ENCODE assay signal across 11 mouse cellular contexts in genomic region chr9:18721931-18722711, GRCm38 (mm10). TPM values are rescaled to one million over a fixed set of nuclear protein-coding genes. Genes with fewer than 3 reads are reported as not detected.
A peak's percentile ranks its signal among the peaks of the same experiment; 100 is the strongest.
DNase-seq lines count a peak whose midpoint lies in the region; ATAC-seq lines count a peak whose summit lies in the region.
"Had no signal": no experiment of that assay in that cellular context is flagged by ENCODE, and none has a peak within 500 bp of the region (broad histone marks: within the 10 kb centered on the region; RNA-seq: fewer than 3 reads in every experiment).

No protein-coding gene starts in this region.

- DNase-seq in kidney, adult 9 months = no peak
- peak; percentile 15 for DNase-seq in forebrain, embryonic 10.5 days (ENCODE audit: extremely low spot score, low spot score)
- no peak for DNase-seq in thymus, postnatal 4 days
- no peak for DNase-seq in spleen, postnatal 36 days (ENCODE audit: low spot score in 2 of 2)

- peak; percentile 87 for ATAC-seq in kidney, embryonic 16.5 days (ENCODE audit: low FRiP score, low TSS enrichment)
- peak; percentile 82 for ATAC-seq in intestine, embryonic 16.5 days
- peak; percentile 92 for ATAC-seq in neural tube, embryonic 14.5 days (ENCODE audit: low read depth)
- ATAC-seq in megakaryocyte, adult 5-6 weeks (ENCODE audit: poor library complexity, severe bottlenecking) = no peak

- H3K4me2 ChIP-seq in kidney, embryonic 16.5 days (replicated peaks; ENCODE audit: low read depth, low read length) = no peak overlapping the region
- H3K4me2 ChIP-seq in intestine, embryonic 16.5 days (ENCODE audit: low read depth, low read length) = no peak overlapping the region
- H3K4me2 ChIP-seq in neural tube, embryonic 14.5 days (ENCODE audit: low read depth, low read length) = no peak overlapping the region
- H3K4me2 ChIP-seq: heart, embryonic 12.5 days had no signal

- H3K36me3 ChIP-seq in kidney, embryonic 16.5 days (ENCODE audit: insufficient read depth, low read length) = no peaks in the 10 kb centered on the region
- H3K36me3 ChIP-seq in forebrain, embryonic 10.5 days (replicated peaks) = no peaks in the 10 kb centered on the region
- H3K36me3 ChIP-seq in intestine, embryonic 16.5 days (ENCODE audit: control insufficient read depth, insufficient read depth, low read length) = no peaks in the 10 kb centered on the region
- H3K36me3 ChIP-seq in neural tube, embryonic 14.5 days (ENCODE audit: control insufficient read depth, insufficient read depth, low read length) = no peaks in the 10 kb centered on the region
- H3K36me3 ChIP-seq: heart, embryonic 12.5 days had no signal

- 0 out of 2 replicates have a peak, but pooled peaks cover 3% of the 10 kb centered on the region for H3K4me1 ChIP-seq in kidney, embryonic 16.5 days (ENCODE audit: insufficient read depth, low read length)
- peaks cover 15% of the 10 kb centered on the region for H3K4me1 ChIP-seq in forebrain, embryonic 10.5 days
- no peaks in the 10 kb centered on the region; the same call in 1 of the 2 replicates for H3K4me1 ChIP-seq in intestine, embryonic 16.5 days (ENCODE audit: control insufficient read depth, insufficient read depth, low read length)
- H3K4me1 ChIP-seq in neural tube, embryonic 14.5 days (ENCODE audit: control insufficient read depth, insufficient read depth, low read length) = peaks cover 4% of the 10 kb centered on the region; the same call in 1 of the 2 replicates
- H3K4me1 ChIP-seq: megakaryocyte, embryonic 14.5 days had no signal

- 20% methylated on average over 6 of the region's 6 CpGs for WGBS in kidney, embryonic 16.5 days
- 23% methylated on average over 6 of the region's 6 CpGs for WGBS in forebrain, embryonic 10.5 days
- WGBS in intestine, embryonic 16.5 days = 17% methylated on average over 6 of the region's 6 CpGs
- WGBS in neural tube, embryonic 14.5 days = 11% methylated on average over 6 of the region's 6 CpGs

- H3K27me3 ChIP-seq in kidney, embryonic 16.5 days (ENCODE audit: insufficient read depth, low read length) = no peaks in the 10 kb centered on the region
- H3K27me3 ChIP-seq in forebrain, embryonic 10.5 days (ENCODE audit: poor library complexity, severe bottlenecking) = no peaks in the 10 kb centered on the region
- no peaks in the 10 kb centered on the region for H3K27me3 ChIP-seq in intestine, embryonic 16.5 days (replicated peaks; ENCODE audit: control insufficient read depth, insufficient read depth, low read length)
- H3K27me3 ChIP-seq in neural tube, embryonic 14.5 days (ENCODE audit: control insufficient read depth, insufficient read depth, low read length) = no peaks in the 10 kb centered on the region
- H3K27me3 ChIP-seq: heart, embryonic 12.5 days; megakaryocyte, embryonic 14.5 days had no signal

- no peaks in the 10 kb centered on the region for H3K9me3 ChIP-seq in kidney, embryonic 16.5 days (ENCODE audit: low read length)
- H3K9me3 ChIP-seq in forebrain, embryonic 10.5 days = no peaks in the 10 kb centered on the region
- no peaks in the 10 kb centered on the region for H3K9me3 ChIP-seq in intestine, embryonic 16.5 days (ENCODE audit: control insufficient read depth, low read length)
- H3K9me3 ChIP-seq in neural tube, embryonic 14.5 days (ENCODE audit: control insufficient read depth, low read length) = no peaks in the 10 kb centered on the region
- H3K9me3 ChIP-seq: heart, embryonic 12.5 days; megakaryocyte, embryonic 14.5 days had no signal

- no peak overlapping the region for H3K9ac ChIP-seq in kidney, embryonic 16.5 days (replicated peaks; ENCODE audit: low read length)
- no peak overlapping the region for H3K9ac ChIP-seq in intestine, embryonic 16.5 days (ENCODE audit: low read depth, low read length)
- H3K9ac ChIP-seq in neural tube, embryonic 14.5 days (replicated peaks; ENCODE audit: low read depth, low read length) = no peak overlapping the region
- H3K9ac ChIP-seq: heart, embryonic 12.5 days had no signal

- H3K27ac ChIP-seq in kidney, embryonic 16.5 days (ENCODE audit: low read length) = peak overlapping the region; percentile 37
- H3K27ac ChIP-seq in forebrain, embryonic 10.5 days = 0 out of 2 replicates have a peak overlapping the region, but pooled peaks have one; percentile 40
- 0 out of 2 replicates have a peak overlapping the region, but pooled peaks have one; percentile 10 for H3K27ac ChIP-seq in intestine, embryonic 16.5 days (ENCODE audit: low read length)
- no peak overlapping the region for H3K27ac ChIP-seq in neural tube, embryonic 14.5 days (ENCODE audit: low read depth, low read length)

- H3K4me3 ChIP-seq in kidney, embryonic 16.5 days (ENCODE audit: low read length) = no peak overlapping the region
- H3K4me3 ChIP-seq in forebrain, embryonic 10.5 days = no peak overlapping the region
- no peak overlapping the region for H3K4me3 ChIP-seq in intestine, embryonic 16.5 days (ENCODE audit: low read length)
- no peak overlapping the region for H3K4me3 ChIP-seq in neural tube, embryonic 14.5 days (ENCODE audit: low read depth, low read length)
- H3K4me3 ChIP-seq: heart, embryonic 12.5 days; megakaryocyte, embryonic 14.5 days had no signal

RNA-seq across cellular contexts. Expression of gene Olfr24, which starts 41.7 kb away (rescaled TPM):
- polyA plus RNA-seq in kidney, embryonic 16.5 days (2015; fragmentation: Nextera tagmentation; extraction: Ambion mirVana) = not detected in 2 replicates
- not detected in 2 replicates for polyA plus RNA-seq in forebrain, embryonic 10.5 days (2016; fragmentation: Nextera tagmentation; extraction: Ambion mirVana)
- polyA plus RNA-seq in intestine, embryonic 16.5 days (2015; fragmentation: Nextera tagmentation; extraction: Ambion mirVana) = not detected in 2 replicates
- polyA plus RNA-seq in neural tube, embryonic 14.5 days (2014; fragmentation: Nextera tagmentation; extraction: Ambion mirVana) = not detected in 2 replicates
- not detected in 2 replicates for total RNA-seq in megakaryocyte, adult 5-6 weeks (2015)
- total RNA-seq in megakaryocyte, adult 5-6 weeks (2017) = not detected in 2 replicates
- polyA plus RNA-seq: C2C12; heart, embryonic 12.5 days had no signal

RNA-seq across cellular contexts. Expression of gene Muc16, which starts 47.8 kb away (rescaled TPM):
- 0.13 and 0.39 TPM in 2 replicates for polyA plus RNA-seq in kidney, embryonic 16.5 days (2015; fragmentation: Nextera tagmentation; extraction: Ambion mirVana)
- polyA plus RNA-seq in forebrain, embryonic 10.5 days (2016; fragmentation: Nextera tagmentation; extraction: Ambion mirVana) = not detected in 2 replicates
- polyA plus RNA-seq in intestine, embryonic 16.5 days (2015; fragmentation: Nextera tagmentation; extraction: Ambion mirVana) = 2.1 and 2.6 TPM in 2 replicates
- not detected in 2 replicates for polyA plus RNA-seq in neural tube, embryonic 14.5 days (2014; fragmentation: Nextera tagmentation; extraction: Ambion mirVana)
- total RNA-seq in megakaryocyte, adult 5-6 weeks (2015) = not detected in 2 replicates
- not detected in 2 replicates for total RNA-seq in megakaryocyte, adult 5-6 weeks (2017)
- polyA plus RNA-seq: C2C12 had no signal
